Mouse (Mus musculus): ENCODE measurements at regions not wholly inside any gene's neighbourhood (a gene's known extent, or its start where the extent isn't known, plus 50 kb on each side); places are given as distances from the start of the nearest gene placed in this dataset.

DNA sequence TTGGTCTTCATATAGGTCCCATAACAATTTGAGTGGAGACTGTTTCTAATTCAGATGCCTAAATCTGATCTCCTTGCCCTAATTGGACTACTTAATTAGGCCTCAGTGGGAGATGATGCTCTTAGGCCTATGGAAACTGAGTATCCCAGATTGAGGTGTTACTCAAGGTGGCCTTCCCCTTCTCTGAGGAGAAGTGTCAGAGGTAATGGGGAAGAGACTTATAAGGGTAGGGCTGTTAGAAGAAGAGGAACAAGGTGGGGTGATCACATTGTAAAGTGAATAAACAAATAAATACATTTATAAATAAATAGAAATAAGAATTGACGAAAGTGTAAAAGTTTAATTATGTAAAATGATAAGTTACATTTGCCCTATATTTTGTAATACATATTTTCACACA is 65.3 kb upstream of the Hgf start:
- no peaks in the 10 kb centered on the region for H3K4me1 ChIP-seq
- no peak overlapping the region for H3K4me2 ChIP-seq (replicated peaks)
- no peak overlapping the region for H3K4me3 ChIP-seq
- WGBS, result 74% methylated on average over 1 of the region's 1 CpGs
- no peaks in the 10 kb centered on the region for H3K36me3 ChIP-seq
- H3K27ac ChIP-seq, result no peak overlapping the region
- H3K9me3 ChIP-seq, result no peaks in the 10 kb centered on the region
- no peak overlapping the region for H3K9ac ChIP-seq
- H3K27me3 ChIP-seq, result no peaks in the 10 kb centered on the region
- ATAC-seq (ENCODE audit: insufficient number of reproducible peaks, insufficient read depth, low FRiP score, low TSS enrichment), result no peak

GRCm38 (mm10) chr5:16489803-16490202 is 63.5 kb upstream of the Hgf start:
- Histone ChIP-seq H3K9me3 (no peaks in the 10 kb centered on the region), H3K4me3 (no peak overlapping the region), H3K36me3 (no peaks in the 10 kb centered on the region), H3K9ac (no peak overlapping the region), H3K4me2 (replicated peaks) (no peak overlapping the region), H3K4me1 (no peaks in the 10 kb centered on the region), H3K27me3 (no peaks in the 10 kb centered on the region), H3K27ac (no peak overlapping the region)
- no peak for ATAC-seq (ENCODE audit: insufficient number of reproducible peaks, insufficient read depth, low FRiP score, low TSS enrichment)

GRCm38 (mm10) chr5:16499891-16500290 is 53.4 kb upstream of the Hgf start:
- Histone ChIP-seq H3K4me2 (replicated peaks) (no peak overlapping the region), H3K4me1 (no peaks in the 10 kb centered on the region), H3K27me3 (no peaks in the 10 kb centered on the region), H3K27ac (no peak overlapping the region), H3K9me3 (no peaks in the 10 kb centered on the region), H3K4me3 (no peak overlapping the region), H3K9ac (no peak overlapping the region), H3K36me3 (no peaks in the 10 kb centered on the region)
- WGBS, result 31% methylated on average over 7 of the region's 7 CpGs
- ATAC-seq (ENCODE audit: insufficient number of reproducible peaks, insufficient read depth, low FRiP score, low TSS enrichment), result no peak
